Mouse (Mus musculus) liver, embryonic 14.5 days (tissue): ENCODE results near the gene Med24.
"Not testable (repeated sequence)": the region's sequence is repeated elsewhere in the genome, so short reads cannot be mapped to it uniquely, and the experiment has no call there.

Experiments used
- CTCF ChIP-seq: IDR thresholded peaks from 2 replicates; pipeline ENCODE4 v1.5.1; 2016; ENCODE audit warnings: antibody characterized with exemption, low read depth, control low read depth
- EP300 ChIP-seq: IDR thresholded peaks from 2 replicates; pipeline ENCODE4 v1.6.1; 2016; ENCODE audit warnings: antibody characterized with exemption, low read depth

DNA sequence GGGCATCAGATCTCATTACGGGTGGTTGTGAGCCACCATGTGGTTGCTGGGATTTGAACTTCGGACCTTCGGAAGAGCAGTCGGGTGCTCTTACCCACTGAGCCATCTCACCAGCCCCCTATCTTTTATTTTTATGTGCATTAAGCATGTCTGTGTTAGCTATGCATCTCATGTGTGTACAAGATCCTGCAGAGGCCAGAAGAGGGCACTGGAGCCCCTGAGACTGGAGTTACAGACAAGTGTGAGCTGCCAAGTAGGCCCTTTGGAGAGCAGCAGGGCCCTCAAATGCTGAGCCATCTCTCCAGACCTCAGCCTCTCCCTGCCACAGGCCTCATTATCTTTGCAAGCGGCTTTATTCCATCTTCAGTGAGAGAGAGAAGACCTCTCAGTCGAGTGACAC, 17.2 kb downstream of the Med24 start:
- TF ChIP-seq CTCF, result peak; percentile 49
- not testable (repeated sequence) for TF ChIP-seq EP300
